Mouse (Mus musculus): ENCODE data around the gene Mfsd5. TPM values are rescaled to one million over a fixed set of nuclear protein-coding genes. Genes with fewer than 3 reads are reported as not detected.

Gene Mfsd5
- polyA plus RNA-seq, 1 experiment from 2014 or later = 67.3 TPM

DNA sequence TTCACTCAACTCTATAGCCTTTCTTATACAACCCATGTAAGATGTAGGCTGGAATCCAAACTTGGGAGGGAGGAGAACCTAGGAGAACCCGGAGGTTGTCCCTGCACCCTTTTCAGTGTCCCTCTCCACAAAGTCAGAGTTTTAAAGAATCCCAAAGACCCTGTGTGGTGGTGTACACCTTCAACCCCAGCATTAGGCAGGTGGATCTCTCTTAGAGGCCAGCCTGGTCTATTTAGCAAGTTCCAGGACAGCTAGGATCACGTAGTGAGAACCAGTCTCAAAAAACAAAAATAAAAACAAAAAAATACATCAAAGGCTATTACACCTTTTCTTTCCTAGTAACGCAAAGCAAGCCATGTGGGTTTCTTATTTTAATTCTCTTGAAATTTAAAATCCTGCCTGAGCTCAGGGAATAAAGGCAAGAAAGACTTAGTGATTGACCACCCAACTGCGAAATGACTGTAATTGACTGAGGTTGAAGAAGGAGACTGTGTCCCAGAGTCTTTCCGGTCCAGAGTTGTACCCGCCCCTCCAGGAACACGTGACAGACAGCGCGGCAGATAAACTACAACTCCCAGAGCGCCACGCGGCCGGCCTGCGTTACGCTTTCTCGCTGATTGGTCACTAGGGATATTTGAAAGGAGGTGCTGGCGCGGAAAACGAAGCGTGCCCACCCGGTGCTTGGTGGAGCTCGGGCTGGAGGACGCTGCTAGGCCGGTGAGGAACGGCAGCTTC, 16.5 kb downstream of the Mfsd5 start, which contains the start of gene Espl1:
Gene Espl1, plus strand, starts transcription at position 634 of the 735 bp plus-strand sequence.
- peak within 1 kb of the TSS; percentile 11; the same call in 1 of the 2 replicates for H3K27ac ChIP-seq
- peaks cover 18% of the 10 kb centered on the region for H3K4me1 ChIP-seq
- H3K36me3 ChIP-seq = peaks cover 25% of the 10 kb centered on the region
- peak within 1 kb of the TSS; percentile 71 for H3K4me3 ChIP-seq
- 7% methylated on average over 25 of the region's 25 CpGs for WGBS
- no peaks in the 10 kb centered on the region for H3K27me3 ChIP-seq
- H3K9ac ChIP-seq = peak within 1 kb of the TSS; percentile 70
- H3K9me3 ChIP-seq = no peaks in the 10 kb centered on the region
- H3K4me2 ChIP-seq = peak within 1 kb of the TSS; percentile 85
- ATAC-seq (ENCODE audit: insufficient number of reproducible peaks, insufficient read depth, low FRiP score, low TSS enrichment, low read depth) = peak; percentile 92

- Histone ChIP-seq H3K4me3 (peak overlapping the region; percentile 71), H3K27ac (no peak overlapping the region; the same call in 1 of the 2 replicates), H3K9ac (peak overlapping the region; percentile 70), H3K9me3 (no peaks in the 10 kb centered on the region), H3K4me2 (peak overlapping the region; percentile 85), H3K36me3 (peaks cover 32% of the 10 kb centered on the region), H3K27me3 (no peaks in the 10 kb centered on the region), H3K4me1 (peaks cover 18% of the 10 kb centered on the region)
- WGBS = 4% methylated on average over 24 of the region's 24 CpGs
- 0 out of 2 replicates have a peak, but pooled peaks have one; percentile 1 for ATAC-seq (ENCODE audit: insufficient number of reproducible peaks, insufficient read depth, low FRiP score, low TSS enrichment, low read depth)
Observed at GRCm38 (mm10) chr15:102296368-102297006, 17.2 kb downstream of the Mfsd5 start.

DNA sequence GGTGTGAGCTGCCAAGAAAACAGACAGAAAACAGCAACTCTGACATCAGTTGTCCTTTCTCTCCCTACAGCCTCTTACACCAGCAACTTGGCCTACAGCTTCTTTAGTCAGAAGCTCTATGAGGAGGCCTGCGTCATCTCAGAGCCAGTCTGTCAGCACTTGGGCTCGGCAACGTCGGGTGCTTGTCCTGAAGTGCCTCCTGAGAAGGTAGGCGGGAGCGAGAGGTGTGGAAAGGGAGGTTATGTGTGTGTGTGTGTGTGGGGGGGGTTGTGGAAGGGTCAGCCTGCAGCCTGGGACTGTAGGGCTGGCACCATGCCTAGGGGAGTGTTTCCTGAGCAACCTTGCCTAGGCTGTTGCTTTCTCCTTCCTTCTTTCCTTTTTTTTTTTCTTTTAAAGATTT, 23.3 kb downstream of the Mfsd5 start:
- Histone ChIP-seq H3K4me3 (no peak overlapping the region), H3K27ac (no peak overlapping the region), H3K4me2 (no peak overlapping the region), H3K9me3 (no peaks in the 10 kb centered on the region), H3K36me3 (peaks cover 82% of the 10 kb centered on the region), H3K27me3 (no peaks in the 10 kb centered on the region), H3K9ac (no peak overlapping the region), H3K4me1 (peaks cover 7% of the 10 kb centered on the region; the same call in 1 of the 2 replicates)
- WGBS = 88% methylated on average over 6 of the region's 6 CpGs
- no peak for ATAC-seq (ENCODE audit: insufficient number of reproducible peaks, insufficient read depth, low FRiP score, low TSS enrichment, low read depth)

- H3K4me1 ChIP-seq = no peaks in the 10 kb centered on the region
- no peaks in the 10 kb centered on the region for H3K27me3 ChIP-seq
- ATAC-seq (ENCODE audit: insufficient number of reproducible peaks, insufficient read depth, low FRiP score, low TSS enrichment, low read depth) = no peak
- no peaks in the 10 kb centered on the region for H3K9me3 ChIP-seq
- H3K9ac ChIP-seq = no peak overlapping the region
- no peak overlapping the region for H3K4me2 ChIP-seq
- WGBS = 79% methylated on average over 9 of the region's 9 CpGs
- H3K27ac ChIP-seq = no peak overlapping the region
- peaks cover 87% of the 10 kb centered on the region for H3K36me3 ChIP-seq
- H3K4me3 ChIP-seq = no peak overlapping the region
Observed at GRCm38 (mm10) chr15:102308717-102309116, 29.5 kb downstream of the Mfsd5 start.

- no peaks in the 10 kb centered on the region for H3K4me1 ChIP-seq
- no peak overlapping the region for H3K4me3 ChIP-seq
- H3K36me3 ChIP-seq = peaks cover 87% of the 10 kb centered on the region
- H3K9me3 ChIP-seq = no peaks in the 10 kb centered on the region
- no peaks in the 10 kb centered on the region for H3K27me3 ChIP-seq
- WGBS = 78% methylated on average over 10 of the region's 10 CpGs
- no peak for ATAC-seq (ENCODE audit: insufficient number of reproducible peaks, insufficient read depth, low FRiP score, low TSS enrichment, low read depth)
- no peak overlapping the region for H3K4me2 ChIP-seq
- H3K27ac ChIP-seq = no peak overlapping the region
- H3K9ac ChIP-seq = no peak overlapping the region
Observed at GRCm38 (mm10) chr15:102310074-102310845, 31.0 kb downstream of the Mfsd5 start.

DNA sequence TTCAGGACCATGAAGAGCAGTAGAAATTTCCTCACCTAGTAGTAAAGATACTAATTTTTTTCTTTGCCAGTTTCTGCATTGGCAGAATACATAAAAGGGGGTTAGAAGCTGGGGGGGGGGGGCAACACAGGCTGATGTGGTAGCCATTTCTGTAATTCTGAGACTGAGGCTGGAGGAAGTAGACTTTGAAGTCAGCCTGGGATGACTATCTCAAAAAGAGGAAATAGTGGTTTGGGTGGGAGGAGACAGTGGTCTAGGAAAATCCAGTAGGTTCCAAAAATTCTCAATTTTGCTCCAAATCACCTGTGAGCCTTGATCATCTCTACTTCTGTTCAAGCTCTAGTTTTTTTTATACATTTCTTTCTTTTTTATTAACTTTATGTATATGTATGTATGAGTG, 32.2 kb downstream of the Mfsd5 start:
- Histone ChIP-seq H3K27me3 (no peaks in the 10 kb centered on the region), H3K36me3 (peaks cover 87% of the 10 kb centered on the region), H3K4me1 (no peaks in the 10 kb centered on the region), H3K9me3 (no peaks in the 10 kb centered on the region), H3K27ac (no peak overlapping the region), H3K4me3 (no peak overlapping the region), H3K9ac (no peak overlapping the region), H3K4me2 (no peak overlapping the region)
- no peak for ATAC-seq (ENCODE audit: insufficient number of reproducible peaks, insufficient read depth, low FRiP score, low TSS enrichment, low read depth)

DNA sequence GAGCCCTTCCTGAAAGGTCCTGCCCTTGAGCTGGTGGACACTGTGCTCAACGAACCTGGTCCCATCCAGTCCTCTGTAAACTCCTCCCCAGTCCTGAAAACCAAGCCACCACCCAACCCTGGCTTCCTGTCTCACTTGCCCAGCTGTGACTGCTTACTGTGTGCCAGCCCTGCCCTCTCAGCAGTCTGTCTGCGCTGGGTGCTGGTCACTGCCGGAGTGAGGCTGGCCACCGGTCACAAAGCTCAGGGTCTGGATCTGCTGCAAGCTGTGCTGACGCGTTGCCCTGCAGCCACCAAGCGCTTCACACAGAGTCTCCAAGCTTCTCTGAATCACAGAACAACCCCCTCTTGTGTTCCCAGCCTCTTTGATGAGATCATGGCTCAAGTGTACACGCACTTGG, 36.0 kb downstream of the Mfsd5 start:
- Histone ChIP-seq H3K4me1 (no peaks in the 10 kb centered on the region), H3K27me3 (no peaks in the 10 kb centered on the region), H3K4me2 (no peak overlapping the region), H3K9ac (no peak overlapping the region), H3K36me3 (peaks cover 89% of the 10 kb centered on the region), H3K4me3 (no peak overlapping the region), H3K27ac (no peak overlapping the region), H3K9me3 (no peaks in the 10 kb centered on the region)
- WGBS = 90% methylated on average over 8 of the region's 8 CpGs
- no peak for ATAC-seq (ENCODE audit: insufficient number of reproducible peaks, insufficient read depth, low FRiP score, low TSS enrichment, low read depth)

DNA sequence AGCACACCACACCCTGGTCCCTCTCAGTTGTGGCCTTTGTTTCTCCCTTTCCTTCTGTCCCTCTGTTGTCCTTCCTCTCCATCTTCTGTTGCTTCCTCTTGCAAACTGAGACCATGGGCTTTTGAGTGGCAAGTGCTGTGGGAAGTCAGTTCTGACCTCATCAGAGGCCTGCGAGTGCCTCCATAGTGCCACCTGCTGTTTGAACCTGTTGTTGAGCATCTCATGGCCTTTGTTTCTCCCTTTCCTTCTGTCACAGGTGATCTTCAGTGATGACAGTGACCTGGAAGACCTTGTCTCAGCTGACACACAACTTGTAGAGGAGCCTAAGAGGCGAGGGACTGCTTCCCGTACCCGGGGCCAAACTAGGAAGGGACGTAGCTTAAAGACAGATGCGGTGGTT, 37.0 kb downstream of the Mfsd5 start:
- Histone ChIP-seq H3K27ac (no peak overlapping the region), H3K27me3 (no peaks in the 10 kb centered on the region), H3K9me3 (no peaks in the 10 kb centered on the region), H3K4me3 (no peak overlapping the region), H3K36me3 (peaks cover 91% of the 10 kb centered on the region), H3K4me2 (no peak overlapping the region), H3K9ac (peak overlapping the region; percentile 38; the same call in 1 of the 2 replicates), H3K4me1 (no peaks in the 10 kb centered on the region)
- 87% methylated on average over 6 of the region's 6 CpGs for WGBS
- no peak for ATAC-seq (ENCODE audit: insufficient number of reproducible peaks, insufficient read depth, low FRiP score, low TSS enrichment, low read depth)

GRCm38 (mm10) chr15:102324654-102325473, 45.6 kb downstream of the Mfsd5 start:
- Histone ChIP-seq H3K27me3 (no peaks in the 10 kb centered on the region), H3K4me2 (peak overlapping the region; percentile 80), H3K27ac (no peak overlapping the region), H3K4me3 (peak overlapping the region; percentile 12; the same call in 1 of the 2 replicates), H3K9ac (no peak overlapping the region), H3K36me3 (peaks cover 65% of the 10 kb centered on the region), H3K9me3 (no peaks in the 10 kb centered on the region), H3K4me1 (peaks cover 10% of the 10 kb centered on the region)
- ATAC-seq (ENCODE audit: insufficient number of reproducible peaks, insufficient read depth, low FRiP score, low TSS enrichment, low read depth) = no peak
- 77% methylated on average over 12 of the region's 12 CpGs for WGBS

DNA sequence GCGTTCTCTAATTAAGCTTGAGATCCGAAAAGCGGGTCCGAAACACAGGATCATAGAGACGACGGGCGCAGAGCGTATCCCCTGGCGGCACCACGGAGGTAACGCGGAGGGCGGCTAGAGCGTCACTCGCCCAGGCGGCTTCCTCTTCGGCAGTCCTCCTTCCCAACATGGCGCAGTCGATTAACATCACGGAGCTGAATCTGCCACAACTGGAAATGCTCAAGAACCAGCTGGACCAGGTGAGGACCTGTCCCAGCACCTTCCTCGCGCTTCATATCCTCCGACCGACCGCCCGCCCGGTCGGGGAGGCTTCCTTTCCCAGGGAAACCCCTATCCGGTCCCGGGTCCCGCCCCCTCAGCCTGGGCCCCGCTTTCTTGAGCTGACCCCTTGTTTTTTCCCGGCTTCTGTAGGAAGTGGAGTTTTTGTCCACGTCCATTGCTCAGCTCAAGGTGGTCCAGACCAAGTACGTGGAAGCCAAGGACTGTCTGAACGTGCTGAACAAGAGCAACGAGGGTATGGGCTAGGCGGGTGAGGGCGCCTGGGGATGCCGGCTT, 46.8 kb downstream of the Mfsd5 start, which contains the start of gene Pfdn5:
Gene Pfdn5, plus strand, starts transcription at position 95 of the 555 bp plus-strand sequence.
- H3K27me3 ChIP-seq = no peaks in the 10 kb centered on the region
- H3K27ac ChIP-seq = peak within 1 kb of the TSS; percentile 85
- no peaks in the 10 kb centered on the region for H3K9me3 ChIP-seq
- peak within 1 kb of the TSS; percentile 85 for H3K4me3 ChIP-seq
- peaks cover 64% of the 10 kb centered on the region for H3K36me3 ChIP-seq
- peak within 1 kb of the TSS; percentile 84 for H3K9ac ChIP-seq
- peaks cover 12% of the 10 kb centered on the region for H3K4me1 ChIP-seq
- ATAC-seq (ENCODE audit: insufficient number of reproducible peaks, insufficient read depth, low FRiP score, low TSS enrichment, low read depth) = peak; percentile 76
- peak within 1 kb of the TSS; percentile 80 for H3K4me2 ChIP-seq
- WGBS = under 1% methylated on average over 40 of the region's 40 CpGs
